Mouse (Mus musculus) liver, embryonic 14.5 days (tissue): ENCODE data around the gene Pde8a.

Source experiments
- CTCF ChIP-seq: IDR thresholded peaks from 2 replicates; pipeline ENCODE4 v1.5.1; 2016; ENCODE audit warnings: antibody characterized with exemption, low read depth, control low read depth
- EP300 ChIP-seq: IDR thresholded peaks from 2 replicates; pipeline ENCODE4 v1.6.1; 2016; ENCODE audit warnings: antibody characterized with exemption, low read depth

GRCm38 (mm10) chr7:81281240-81281639, 67.8 kb downstream of the Pde8a start:
- no peak for TF ChIP-seq CTCF
- no peak for TF ChIP-seq EP300
